Mouse (Mus musculus): ENCODE measurements around the gene Gm33543. TPM values are rescaled to one million over a fixed set of nuclear protein-coding genes. Genes with fewer than 3 reads are reported as not detected.

Gm33543 gene
- polyA plus RNA-seq, 1 experiment, result 0.30 TPM

DNA sequence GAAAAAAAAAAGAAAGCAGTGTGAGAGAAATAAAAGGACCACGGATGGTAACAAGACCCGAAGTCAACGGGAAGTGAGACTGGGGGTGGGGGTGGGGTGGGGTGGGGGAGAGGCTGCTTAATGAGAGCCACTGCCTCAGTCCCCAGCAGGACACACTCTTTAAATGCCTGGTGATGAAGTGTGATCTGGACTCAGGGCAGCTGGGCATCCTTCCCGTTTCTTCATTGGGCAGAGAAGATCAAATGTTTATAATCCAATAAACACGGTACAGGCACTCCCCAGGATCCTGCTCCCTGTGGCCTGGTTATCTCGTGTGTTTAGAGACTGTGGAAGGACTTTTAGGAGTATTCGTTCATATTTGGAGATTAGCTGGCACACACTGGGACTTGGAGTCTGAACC, 57.9 kb downstream of the Gm33543 start:
- no peaks in the 10 kb centered on the region for H3K36me3 ChIP-seq (ENCODE audit: control insufficient read depth, insufficient read depth, low read length)
- no peak overlapping the region for H3K4me3 ChIP-seq (ENCODE audit: control insufficient read depth, insufficient read depth, low read length)
- no peak for DNase-seq
- peaks cover 14% of the 10 kb centered on the region for H3K4me1 ChIP-seq (replicated peaks; ENCODE audit: control insufficient read depth, insufficient read depth, low read length)
- no peaks in the 10 kb centered on the region for H3K27me3 ChIP-seq (ENCODE audit: control insufficient read depth, insufficient read depth, low read length)
- TF ChIP-seq POLR2A (IDR thresholded peaks at IDR 0.05; ENCODE audit: control insufficient read depth, extremely low read depth, insufficient read depth, low read length, poor library complexity) (no peak), CTCF (IDR thresholded peaks at IDR 0.05; ENCODE audit: borderline replicate concordance, control insufficient read depth, extremely low read depth, insufficient read depth, low read length, poor library complexity) (no peak)
- 78% methylated on average over 7 of the region's 7 CpGs for WGBS
- H3K27ac ChIP-seq (ENCODE audit: control insufficient read depth, insufficient read depth, low read length), result no peak overlapping the region

DNA sequence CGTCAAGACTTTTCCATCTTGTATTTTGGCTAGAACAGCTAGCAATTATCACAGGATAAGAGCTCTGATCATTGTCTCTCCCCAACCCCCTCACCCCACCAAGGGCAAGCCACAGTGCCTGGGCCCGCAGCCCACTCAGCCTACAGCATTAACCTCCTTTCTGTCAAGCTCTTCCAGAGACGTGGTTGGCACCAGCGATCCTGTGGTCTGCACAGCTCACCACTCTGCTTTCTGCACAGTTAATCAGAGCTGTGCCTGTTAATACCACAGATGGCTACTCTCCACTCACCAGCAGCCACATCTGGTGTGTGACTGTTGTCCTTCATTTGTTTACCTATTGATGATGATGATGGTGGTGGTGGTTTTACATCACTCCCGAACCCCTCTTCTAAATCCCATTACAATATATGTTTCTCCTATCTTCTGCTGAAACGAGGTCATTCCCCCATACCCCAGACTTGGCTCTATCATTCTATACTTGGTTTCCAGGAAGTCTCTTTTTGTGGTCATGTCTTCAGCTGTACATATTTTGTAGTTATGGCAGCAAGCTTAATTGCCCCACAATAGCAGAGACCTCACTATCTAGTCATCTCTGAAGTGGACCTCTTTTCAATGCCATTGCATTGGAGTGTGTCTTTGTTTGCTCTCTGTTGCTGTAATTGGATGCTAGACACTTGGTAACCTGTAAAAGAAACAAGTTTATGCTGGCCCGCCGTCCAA, 61.7 kb downstream of the Gm33543 start:
- TF ChIP-seq CTCF (IDR thresholded peaks at IDR 0.05; ENCODE audit: borderline replicate concordance, control insufficient read depth, extremely low read depth, insufficient read depth, low read length, poor library complexity), result no peak
- 40% methylated on average over 8 of the region's 8 CpGs for WGBS
- Histone ChIP-seq H3K4me1 (replicated peaks; ENCODE audit: control insufficient read depth, insufficient read depth, low read length) (peaks cover 19% of the 10 kb centered on the region), H3K4me3 (ENCODE audit: control insufficient read depth, insufficient read depth, low read length) (no peak overlapping the region), H3K27ac (ENCODE audit: control insufficient read depth, insufficient read depth, low read length) (no peak overlapping the region), H3K36me3 (ENCODE audit: control insufficient read depth, insufficient read depth, low read length) (no peaks in the 10 kb centered on the region), H3K27me3 (ENCODE audit: control insufficient read depth, insufficient read depth, low read length) (no peaks in the 10 kb centered on the region)
- no peak for DNase-seq

- Histone ChIP-seq H3K4me3 (ENCODE audit: control insufficient read depth, insufficient read depth, low read length) (no peak overlapping the region), H3K27ac (ENCODE audit: control insufficient read depth, insufficient read depth, low read length) (peak overlapping the region; percentile 45), H3K36me3 (ENCODE audit: control insufficient read depth, insufficient read depth, low read length) (no peaks in the 10 kb centered on the region), H3K4me1 (replicated peaks; ENCODE audit: control insufficient read depth, insufficient read depth, low read length) (peaks cover 19% of the 10 kb centered on the region), H3K27me3 (ENCODE audit: control insufficient read depth, insufficient read depth, low read length) (no peaks in the 10 kb centered on the region)
- DNase-seq, result no peak
- TF ChIP-seq POLR2A (IDR thresholded peaks at IDR 0.05; ENCODE audit: control insufficient read depth, extremely low read depth, insufficient read depth, low read length, poor library complexity) (no peak), CTCF (IDR thresholded peaks at IDR 0.05; ENCODE audit: borderline replicate concordance, control insufficient read depth, extremely low read depth, insufficient read depth, low read length, poor library complexity) (no peak)
- 82% methylated on average over 13 of the region's 13 CpGs for WGBS
Measured at GRCm38 (mm10) chr10:95779801-95780385, 62.8 kb downstream of the Gm33543 start.

- DNase-seq, result no peak
- 90% methylated on average over 8 of the region's 8 CpGs for WGBS
Measured at GRCm38 (mm10) chr10:95778622-95779021, 64.1 kb downstream of the Gm33543 start.

GRCm38 (mm10) chr10:95777701-95778320, 64.9 kb downstream of the Gm33543 start:
- Histone ChIP-seq H3K4me3 (ENCODE audit: control insufficient read depth, insufficient read depth, low read length) (no peak overlapping the region), H3K27me3 (ENCODE audit: control insufficient read depth, insufficient read depth, low read length) (no peaks in the 10 kb centered on the region), H3K36me3 (ENCODE audit: control insufficient read depth, insufficient read depth, low read length) (no peaks in the 10 kb centered on the region), H3K4me1 (replicated peaks; ENCODE audit: control insufficient read depth, insufficient read depth, low read length) (peaks cover 19% of the 10 kb centered on the region), H3K27ac (ENCODE audit: control insufficient read depth, insufficient read depth, low read length) (no peak overlapping the region; the same call in 1 of the 2 replicates)
- no peak for DNase-seq
- WGBS, result 87% methylated on average over 15 of the region's 15 CpGs
- TF ChIP-seq POLR2A (IDR thresholded peaks at IDR 0.05; ENCODE audit: control insufficient read depth, extremely low read depth, insufficient read depth, low read length, poor library complexity), result no peak
- no peak for TF ChIP-seq CTCF (IDR thresholded peaks at IDR 0.05; ENCODE audit: borderline replicate concordance, control insufficient read depth, extremely low read depth, insufficient read depth, low read length, poor library complexity)

More at GRCm38 (mm10) chr10:95778622-95779021, 64.1 kb downstream of the Gm33543 start:
- no peak overlapping the region for H3K4me3 ChIP-seq (ENCODE audit: control insufficient read depth, insufficient read depth, low read length)
- TF ChIP-seq POLR2A (IDR thresholded peaks at IDR 0.05; ENCODE audit: control insufficient read depth, extremely low read depth, insufficient read depth, low read length, poor library complexity), result no peak
- no peaks in the 10 kb centered on the region for H3K27me3 ChIP-seq (ENCODE audit: control insufficient read depth, insufficient read depth, low read length)
- H3K4me1 ChIP-seq (replicated peaks; ENCODE audit: control insufficient read depth, insufficient read depth, low read length), result peaks cover 19% of the 10 kb centered on the region
- H3K27ac ChIP-seq (ENCODE audit: control insufficient read depth, insufficient read depth, low read length), result no peak overlapping the region
- no peaks in the 10 kb centered on the region for H3K36me3 ChIP-seq (ENCODE audit: control insufficient read depth, insufficient read depth, low read length)

GRCm38 (mm10) chr10:95777071-95777470, 65.7 kb downstream of the Gm33543 start:
- 81% methylated on average over 1 of the region's 1 CpGs for WGBS
- no peaks in the 10 kb centered on the region for H3K36me3 ChIP-seq (ENCODE audit: control insufficient read depth, insufficient read depth, low read length)
- H3K4me3 ChIP-seq (ENCODE audit: control insufficient read depth, insufficient read depth, low read length), result no peak overlapping the region
- H3K4me1 ChIP-seq (replicated peaks; ENCODE audit: control insufficient read depth, insufficient read depth, low read length), result peaks cover 19% of the 10 kb centered on the region
- no peak for DNase-seq
- no peak overlapping the region for H3K27ac ChIP-seq (ENCODE audit: control insufficient read depth, insufficient read depth, low read length)
- TF ChIP-seq POLR2A (IDR thresholded peaks at IDR 0.05; ENCODE audit: control insufficient read depth, extremely low read depth, insufficient read depth, low read length, poor library complexity) (no peak), CTCF (IDR thresholded peaks at IDR 0.05; ENCODE audit: borderline replicate concordance, control insufficient read depth, extremely low read depth, insufficient read depth, low read length, poor library complexity) (no peak)
- H3K27me3 ChIP-seq (ENCODE audit: control insufficient read depth, insufficient read depth, low read length), result no peaks in the 10 kb centered on the region
